Mouse (Mus musculus) left cerebral cortex, postnatal 25 days (tissue): ENCODE results near the gene Ush2a. TPM values are rescaled to one million over a fixed set of nuclear protein-coding genes. Genes with fewer than 3 reads are reported as not detected.

ENCODE experiments used
- DNase-seq, 2 experiments: peaks; one replicate each; pipeline ENCODE4 v3.0.0; 2022; ENCODE audit warnings: low spot score in 2 of 2, mixed read lengths in 1 of 2
- intact Hi-C: fragments of 180-260 bp; cut with DNase I; formaldehyde crosslinking; loops from one replicate; pipeline ENCODE4 v1.15.1; 2025
- total RNA-seq, 2 experiments: library from RNA; stranded (reverse); gene quantifications; 2 replicates each; pipeline ENCODE4 v1.2.3; 2021

The Ush2a gene
- total RNA-seq, 2 experiments from 2014 or later = 0.05 to 0.07 TPM

DNA sequence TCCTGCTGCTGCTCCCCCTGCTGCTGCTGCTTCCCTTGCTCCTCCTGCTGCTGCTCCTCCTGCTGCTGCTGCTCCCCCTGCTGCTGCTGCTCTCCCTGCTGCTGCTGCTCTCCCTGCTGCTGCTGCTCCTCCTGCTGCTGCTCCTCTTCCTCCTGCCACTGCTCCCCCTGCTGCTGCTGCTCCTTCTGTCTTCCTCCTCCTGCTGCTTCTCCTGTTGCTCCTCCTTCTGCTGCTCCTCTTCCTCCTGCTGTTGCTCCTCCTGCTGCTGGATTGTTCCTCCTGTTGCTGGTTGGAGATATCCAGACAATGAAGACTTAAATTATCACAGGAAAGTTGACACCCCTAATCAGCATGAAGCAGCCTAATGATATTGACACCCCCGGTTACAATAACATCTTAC lies 123.4 kb downstream of the Ush2a start:
- no peak for DNase-seq

DNA sequence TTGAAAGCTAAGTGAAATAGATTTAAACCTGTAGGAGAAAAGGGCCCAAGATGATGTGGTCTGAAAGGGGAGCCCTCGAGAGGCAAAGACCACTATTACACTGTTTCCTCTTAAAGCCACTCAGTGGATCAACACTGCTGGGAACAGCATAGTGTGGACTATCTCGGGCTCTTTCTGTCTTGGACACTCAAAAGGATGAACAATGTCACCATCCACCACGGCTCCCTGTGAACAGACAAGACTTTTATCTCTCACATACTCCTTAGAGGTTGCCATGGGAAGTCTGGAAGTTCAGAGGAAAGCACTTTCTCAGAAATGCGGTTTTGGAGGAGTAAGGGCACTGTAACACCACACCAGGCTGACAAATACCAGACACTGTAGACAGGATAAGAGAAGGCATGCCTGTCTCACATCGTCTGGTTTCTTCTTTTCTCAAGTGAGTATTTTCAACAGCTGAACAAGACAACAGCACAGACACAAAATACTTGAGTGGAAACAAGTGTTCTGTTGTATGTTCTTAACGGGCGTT lies 124.0 kb downstream of the Ush2a start:
- intact Hi-C loops = no loop called here
- DNase-seq = no peak

More for the DNA sequence above, 123.4 kb downstream of the Ush2a start:
- intact Hi-C loops = no loop called here

DNA sequence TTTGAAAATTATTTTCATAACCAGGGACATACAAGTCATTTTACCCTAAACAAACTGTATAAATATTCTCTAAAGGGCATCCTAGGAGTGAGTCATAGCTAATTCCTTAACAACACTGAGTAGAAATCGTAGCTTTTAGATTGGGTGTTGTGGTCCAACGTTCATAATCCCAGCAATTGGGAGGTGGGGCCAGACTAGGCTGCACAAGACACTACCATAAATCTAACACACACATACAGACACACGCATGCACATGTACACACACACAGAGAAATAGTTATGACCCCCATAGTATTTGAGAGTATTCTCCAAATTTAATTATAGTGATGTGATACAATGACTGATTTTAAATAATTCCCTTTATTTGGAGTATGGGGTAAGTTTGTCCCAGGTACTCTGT lies 125.5 kb downstream of the Ush2a start:
- no peak for DNase-seq
- intact Hi-C loops = no loop called here

DNA sequence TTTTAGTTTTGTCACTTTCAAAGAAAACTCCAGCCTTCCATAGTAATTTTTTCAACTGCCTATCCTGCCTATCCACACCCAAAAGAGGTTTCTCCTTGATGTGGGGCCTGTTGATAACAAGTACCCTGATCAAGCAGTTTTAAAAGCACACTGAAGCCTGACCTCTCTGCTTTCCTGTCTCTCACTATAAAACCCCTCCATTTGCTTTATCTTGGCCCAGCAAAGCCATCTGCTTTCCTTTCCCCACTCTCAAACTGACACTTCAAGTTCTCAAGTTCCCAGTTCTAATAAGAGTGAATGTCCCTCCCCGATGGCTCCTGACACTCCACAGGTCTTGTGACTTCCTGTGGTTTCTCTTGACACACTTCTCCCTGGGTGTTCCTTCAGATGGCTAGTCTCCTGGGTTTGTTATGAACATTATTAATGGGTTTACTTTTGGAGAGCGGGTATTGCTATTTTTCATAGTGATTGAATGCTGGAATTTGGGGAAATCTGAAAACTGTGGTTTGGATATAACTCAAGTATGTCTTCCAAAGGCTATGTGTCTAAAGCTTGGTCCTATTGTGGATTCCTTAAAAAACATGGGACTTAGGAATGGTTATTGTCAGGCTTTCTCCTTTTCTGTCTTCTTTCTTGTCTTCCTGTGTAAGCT lies 126.1 kb downstream of the Ush2a start:
- no peak for DNase-seq
- intact Hi-C loops = no loop called here

DNA sequence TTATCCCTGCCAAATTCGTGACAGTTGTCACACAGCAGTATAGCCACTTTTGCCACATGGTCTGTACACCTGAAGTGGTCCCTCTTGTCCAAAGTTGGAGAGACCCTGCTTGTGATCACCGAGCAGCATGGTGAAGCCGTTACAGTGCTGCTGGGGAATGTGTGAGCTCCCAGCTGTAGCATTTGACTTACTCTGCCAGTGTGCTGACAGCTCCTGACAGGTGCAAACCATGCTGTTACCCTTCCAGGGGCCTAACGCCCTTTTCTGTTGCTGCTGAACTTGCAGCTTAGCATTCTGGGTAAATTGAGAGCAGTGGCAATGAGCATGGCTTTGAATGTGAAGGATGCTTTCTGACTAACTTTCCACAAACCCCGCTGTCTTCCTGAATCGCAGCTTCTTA lies 128.3 kb downstream of the Ush2a start:
- intact Hi-C loops = no loop called here
- DNase-seq = peak in 1 of 2 experiments; percentile 3

DNA sequence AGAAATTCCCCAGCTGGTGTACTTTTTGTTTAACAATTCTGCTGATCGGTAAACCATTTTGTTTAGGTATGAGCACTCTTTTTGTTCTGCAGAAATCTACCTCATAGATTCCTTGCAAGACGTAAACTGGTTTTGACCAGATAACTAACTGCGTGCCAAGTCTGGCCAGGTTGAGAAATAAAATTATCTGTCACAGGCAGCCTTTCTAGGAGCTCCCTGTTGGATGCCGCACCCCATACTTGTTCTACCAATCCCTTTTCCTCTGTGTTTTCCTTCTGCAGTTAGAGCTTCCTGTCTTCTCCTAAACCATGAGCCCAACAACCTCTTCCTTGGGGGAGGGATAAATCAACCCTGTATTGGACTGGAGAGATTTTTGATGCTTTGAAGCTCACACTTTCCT lies 145.4 kb downstream of the Ush2a start:
- no peak for DNase-seq
- intact Hi-C loops = no loop called here

DNA sequence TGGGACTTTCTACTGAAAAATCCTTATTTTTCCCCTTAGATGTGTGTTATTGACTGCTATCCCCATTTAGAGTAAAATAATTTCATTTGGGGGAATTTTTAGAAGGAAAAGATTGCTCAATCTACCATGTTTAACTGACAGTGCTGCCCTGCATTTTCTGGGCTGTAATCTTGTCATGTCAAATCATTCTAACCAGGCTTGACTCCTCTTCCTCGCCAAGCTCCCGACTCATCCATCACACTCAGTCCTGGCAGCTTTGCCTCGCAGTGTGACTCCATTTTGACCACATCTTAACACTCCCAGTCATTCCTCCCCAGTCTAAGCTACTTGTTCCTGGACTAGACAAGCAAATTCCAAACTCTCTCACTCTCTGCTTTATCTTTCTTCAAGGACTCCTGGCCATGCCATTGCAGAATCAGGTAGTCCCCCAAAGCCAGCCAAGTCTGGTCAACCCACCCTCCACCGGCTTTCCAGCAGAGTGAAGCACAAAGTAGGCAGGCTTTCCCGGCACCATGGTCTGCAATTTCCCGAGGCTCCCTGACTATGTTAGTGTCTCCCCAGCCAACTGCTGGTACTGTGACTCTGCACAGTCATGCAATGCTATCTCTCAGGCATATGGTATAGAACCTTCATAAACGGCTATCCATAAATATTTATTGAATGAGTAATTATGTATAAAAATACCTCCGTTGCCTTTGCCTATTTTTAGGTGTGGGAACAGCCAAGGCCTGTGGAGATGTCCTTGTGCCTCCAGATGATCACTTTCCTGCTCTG lies 146.0 kb downstream of the Ush2a start:
- no peak for DNase-seq
- intact Hi-C loops = no loop called here

DNA sequence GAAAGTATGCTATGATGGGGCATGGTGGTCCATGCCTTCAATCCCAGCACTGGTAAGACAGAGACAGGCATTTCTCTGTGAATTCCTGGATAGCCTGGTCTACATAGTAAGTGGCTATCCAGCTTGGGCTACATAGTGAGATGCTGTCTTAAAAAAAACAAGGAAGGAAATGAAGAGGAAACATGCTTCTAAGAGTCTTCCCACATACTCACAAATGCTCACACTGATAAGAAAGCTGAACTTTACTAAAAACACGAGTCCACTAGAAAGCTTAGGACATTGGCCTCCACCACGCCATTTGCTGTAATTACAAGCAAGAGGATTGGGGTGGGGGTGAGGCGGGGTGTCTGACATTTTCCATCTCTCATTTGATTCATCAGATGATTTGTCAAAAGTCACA lies 148.7 kb downstream of the Ush2a start:
- no peak for DNase-seq
- intact Hi-C loops = no loop called here

DNA sequence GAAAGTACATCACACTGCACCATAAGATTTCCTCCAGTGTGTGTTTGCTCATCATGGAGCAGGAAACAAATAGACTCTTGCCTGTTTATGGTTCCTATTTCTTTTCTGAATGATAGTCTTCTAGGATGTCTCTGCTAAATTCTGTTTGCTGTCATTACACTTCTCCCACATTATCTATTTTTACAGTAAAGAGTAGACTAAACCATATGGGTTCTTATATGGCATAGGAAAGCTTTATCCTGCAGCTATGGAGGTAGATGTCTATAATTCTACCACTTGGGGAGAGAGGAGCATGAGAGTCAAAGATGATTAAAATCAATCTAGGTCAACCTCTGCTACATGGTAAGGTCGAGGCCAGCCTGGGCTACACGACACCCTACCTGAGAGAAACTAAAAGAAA lies 158.7 kb downstream of the Ush2a start:
- peak; percentile 3 to 44 for DNase-seq
- intact Hi-C loops = loop anchor here (10.0 kb wide), 1 partner anchor 196 kb away; no protein-coding TSS in a partner anchor

DNA sequence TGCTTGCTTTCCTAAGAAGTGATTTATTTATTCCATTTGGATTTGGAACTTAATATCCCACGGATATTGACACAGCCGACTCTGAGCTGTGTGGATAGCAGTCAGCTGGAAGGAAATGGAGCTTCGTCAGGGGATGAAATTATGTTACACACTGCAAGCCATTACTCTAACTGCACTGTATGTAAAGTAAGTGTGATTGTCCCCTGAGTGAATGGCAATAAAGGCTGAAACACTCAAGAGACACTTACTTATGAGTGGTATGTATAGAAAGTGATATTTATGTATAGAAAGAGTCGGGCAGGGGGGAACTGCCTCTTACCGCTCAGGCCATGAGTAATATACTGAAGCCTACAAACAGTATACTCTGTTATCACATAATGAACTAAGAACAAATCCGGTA lies 166.3 kb downstream of the Ush2a start:
- DNase-seq = no peak
- intact Hi-C loops = loop anchor here (10.0 kb wide), 1 partner anchor 203 kb away; no protein-coding TSS in a partner anchor

DNA sequence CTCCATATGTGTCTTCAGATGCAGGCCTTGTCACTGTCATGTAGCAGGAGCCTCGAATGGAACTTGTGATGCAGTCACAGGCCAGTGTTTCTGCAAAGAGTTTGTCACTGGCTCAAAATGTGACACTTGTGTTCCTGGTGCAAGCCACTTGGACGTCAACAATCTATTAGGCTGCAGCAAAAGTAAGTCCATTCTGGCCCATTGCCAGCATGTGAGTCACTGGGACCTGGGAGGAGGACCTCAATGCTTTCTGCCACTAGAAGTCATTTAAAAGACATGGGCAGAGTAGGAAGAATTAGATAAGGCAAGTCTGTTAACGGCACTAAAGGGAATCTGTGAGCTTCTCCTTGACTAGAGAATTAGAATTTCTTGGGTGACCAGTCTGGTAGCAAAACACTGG lies 168.9 kb downstream of the Ush2a start:
- intact Hi-C loops = no loop called here
- no peak for DNase-seq

DNA sequence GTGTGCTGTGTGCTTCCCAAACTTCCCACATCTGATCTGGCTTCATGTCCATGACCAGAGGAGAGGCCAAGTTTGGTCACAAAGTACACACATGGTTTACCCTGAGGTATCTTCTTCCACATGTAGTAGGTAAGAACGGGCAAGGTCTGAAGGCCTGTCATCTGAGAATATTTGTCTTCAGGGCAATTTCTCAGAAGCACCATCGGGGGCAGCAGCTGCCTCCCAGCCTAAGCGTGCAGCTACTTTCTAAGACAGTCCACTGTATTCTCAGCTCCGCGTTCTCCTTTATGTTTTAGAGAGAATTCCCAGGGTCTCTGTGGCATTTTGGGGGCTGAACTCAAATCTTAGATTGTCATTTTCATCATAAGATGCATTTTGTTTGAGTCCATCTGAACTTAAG lies 186.1 kb downstream of the Ush2a start:
- intact Hi-C loops = no loop called here
- no peak for DNase-seq

DNA sequence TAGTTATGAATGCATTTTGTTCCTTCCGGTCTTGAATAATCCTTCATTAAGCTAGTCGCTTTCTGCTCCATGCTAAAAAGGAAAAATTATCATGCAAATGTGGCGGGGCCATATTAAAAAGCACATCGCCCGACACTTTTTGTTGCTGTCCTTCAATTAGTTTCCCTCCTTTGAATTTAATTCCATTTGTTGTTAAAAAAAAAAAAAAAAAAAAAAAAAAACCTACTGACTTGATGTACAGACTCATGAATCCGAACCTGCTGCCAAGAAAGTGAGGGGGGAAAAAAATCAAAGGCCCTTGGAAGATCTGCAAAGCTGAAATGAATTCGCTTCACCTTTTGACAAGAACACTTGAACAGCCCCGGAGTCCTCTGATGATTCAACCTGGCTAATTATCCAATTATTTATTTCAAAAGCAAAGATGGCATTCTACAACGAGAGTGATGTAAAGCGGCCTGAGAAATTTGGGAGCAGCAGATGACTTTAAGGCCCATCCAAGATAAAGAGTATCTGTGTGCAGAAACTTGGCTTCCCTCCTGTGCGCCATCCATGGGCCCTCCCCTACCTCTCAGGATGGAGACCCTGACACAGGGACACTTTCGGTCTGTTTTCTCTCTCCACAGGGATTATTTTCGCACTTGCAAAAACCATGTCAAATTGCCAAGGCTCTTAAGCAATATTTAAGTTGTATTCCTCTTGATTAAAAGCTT lies 194.8 kb downstream of the Ush2a start:
- intact Hi-C loops = no loop called here
- no peak for DNase-seq

DNA sequence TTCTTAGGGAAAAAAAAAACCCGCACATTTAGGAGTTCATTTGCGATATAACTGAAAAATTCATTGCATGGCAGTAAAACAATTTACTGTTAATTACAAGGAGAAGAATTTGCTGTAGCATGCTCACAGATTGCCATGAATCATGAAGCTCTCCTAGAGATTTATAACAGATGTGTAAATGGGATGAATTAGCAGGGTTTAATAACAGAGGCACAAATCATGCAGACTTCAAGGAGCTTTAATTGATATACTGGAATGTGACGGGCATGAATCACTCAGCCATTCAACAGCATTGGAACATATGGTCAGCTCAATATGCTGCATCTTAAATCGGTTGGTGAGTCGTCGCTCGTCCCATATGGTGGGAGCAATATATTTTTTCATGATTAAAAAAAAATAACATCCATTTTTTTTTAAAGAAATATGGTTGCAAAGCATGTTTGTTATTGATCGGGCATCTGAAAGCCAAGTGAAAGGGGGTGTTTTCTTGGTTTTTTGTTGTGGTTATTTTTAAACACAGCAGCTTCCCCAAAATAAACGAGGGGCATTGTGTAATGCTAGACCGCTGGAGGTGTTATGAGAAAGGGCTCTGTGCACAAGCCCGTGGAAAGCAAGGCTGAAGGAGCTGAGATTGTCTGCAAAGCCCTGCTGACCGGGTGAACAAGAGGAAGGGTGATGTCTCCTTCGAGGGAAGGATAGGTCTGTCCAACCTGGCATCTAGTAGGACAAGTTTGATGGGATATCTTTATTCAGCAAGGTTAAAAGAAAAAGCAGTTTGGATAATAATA lies 195.6 kb downstream of the Ush2a start:
- peak; percentile 13 to 27 for DNase-seq

DNA sequence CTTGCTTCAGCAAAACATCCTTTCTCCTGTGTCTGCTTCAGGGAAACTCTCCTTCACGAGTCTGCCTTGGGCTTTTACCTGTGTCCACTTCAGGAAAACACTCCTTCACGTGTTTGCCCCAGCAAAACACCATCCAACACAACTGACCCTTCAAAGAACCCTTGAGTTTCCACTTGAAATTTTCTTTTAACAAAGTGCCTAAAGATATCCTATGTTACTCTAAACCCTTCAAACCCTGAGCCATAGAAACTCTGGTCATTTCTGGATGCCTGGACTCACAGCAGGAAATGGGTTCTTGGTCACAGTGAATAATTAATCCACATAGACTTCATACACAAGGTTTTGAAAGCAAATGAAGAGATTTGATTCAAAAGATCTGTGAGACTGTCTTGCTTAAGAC lies 199.4 kb downstream of the Ush2a start:
- intact Hi-C loops = no loop called here
- no peak for DNase-seq

More for the DNA sequence above, 195.6 kb downstream of the Ush2a start:
- intact Hi-C loops = no loop called here

DNA sequence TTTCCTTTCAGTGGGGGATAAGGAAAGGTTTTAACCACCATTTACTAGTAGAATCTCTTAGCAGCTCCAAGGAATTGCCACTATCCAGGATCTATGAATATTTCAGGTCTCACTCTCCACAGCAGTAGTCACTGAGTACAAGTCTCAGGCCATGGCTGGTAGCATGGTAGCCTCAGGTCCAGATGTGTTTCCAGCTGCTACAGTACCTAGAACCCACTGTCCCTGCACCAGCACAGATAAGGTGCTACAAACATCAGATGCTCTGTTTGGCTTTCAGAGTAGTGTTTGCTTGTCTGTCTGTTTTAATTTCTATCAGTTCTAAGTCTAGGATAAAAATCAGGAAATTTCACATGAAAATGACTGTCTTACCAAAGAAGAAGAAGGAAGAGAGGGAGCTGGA lies 202.8 kb downstream of the Ush2a start:
- intact Hi-C loops = no loop called here
- DNase-seq = no peak

DNA sequence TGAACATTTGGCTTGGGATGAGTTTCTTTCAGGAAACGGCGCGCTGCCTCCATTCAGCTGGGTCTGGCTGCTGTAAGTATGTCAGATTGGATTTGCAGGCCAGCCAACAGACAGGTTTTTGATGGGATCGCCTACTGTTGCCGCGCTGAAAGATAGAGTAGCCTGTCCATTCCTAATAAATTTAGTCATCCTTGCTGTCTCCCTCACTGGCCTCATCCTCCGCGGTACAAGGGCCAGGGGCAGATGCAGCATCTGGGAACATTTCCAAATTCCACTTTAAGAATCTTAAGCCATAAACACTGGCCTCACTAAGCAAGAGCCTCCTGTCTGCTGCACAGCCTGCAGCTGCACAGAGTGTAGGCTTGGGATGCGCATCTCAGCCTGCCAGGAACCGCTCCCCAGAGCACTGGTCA lies 206.6 kb downstream of the Ush2a start:
- DNase-seq = peak in 1 of 2 experiments; percentile 68
- intact Hi-C loops = no loop called here

DNA sequence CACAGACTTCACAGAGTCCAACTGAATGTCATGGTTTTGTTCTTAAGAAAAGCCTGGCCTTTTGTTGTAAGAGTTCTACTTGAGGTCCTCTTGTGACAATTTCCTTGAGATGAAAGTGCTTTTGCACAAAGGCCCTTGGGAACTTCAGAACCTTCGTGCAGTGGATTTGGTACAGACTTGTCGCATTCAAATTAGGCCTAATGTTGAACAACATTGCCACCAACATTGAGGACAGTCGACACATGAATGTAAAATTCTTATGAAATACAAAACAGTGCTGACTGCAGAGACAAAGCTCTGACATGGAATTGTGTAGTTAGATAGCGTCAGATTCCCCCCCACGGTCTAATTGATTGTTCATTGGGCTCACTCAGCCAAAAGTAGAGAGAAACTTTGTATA lies 243.1 kb downstream of the Ush2a start:
- intact Hi-C loops = no loop called here
- no peak for DNase-seq

DNA sequence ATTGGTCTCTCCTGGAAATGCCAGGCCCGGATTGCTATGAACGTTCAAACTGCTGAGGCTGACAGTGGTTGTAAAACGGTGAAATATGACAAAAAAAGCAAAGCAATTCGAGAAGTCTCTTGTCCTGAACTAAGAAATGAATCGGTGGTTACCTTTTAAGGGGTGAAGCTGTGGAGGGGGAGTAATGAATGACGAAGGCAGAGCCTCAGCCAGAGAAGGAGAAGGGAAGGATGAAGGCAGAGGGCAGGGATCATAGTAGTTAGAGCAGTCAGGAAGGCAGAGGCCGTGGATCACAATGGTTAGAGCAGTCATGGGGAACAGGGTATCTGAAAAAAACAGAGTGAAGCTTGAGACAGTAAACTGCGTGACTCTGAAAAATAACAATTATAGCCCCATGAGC lies 257.0 kb downstream of the Ush2a start:
- DNase-seq = no peak
- intact Hi-C loops = no loop called here

DNA sequence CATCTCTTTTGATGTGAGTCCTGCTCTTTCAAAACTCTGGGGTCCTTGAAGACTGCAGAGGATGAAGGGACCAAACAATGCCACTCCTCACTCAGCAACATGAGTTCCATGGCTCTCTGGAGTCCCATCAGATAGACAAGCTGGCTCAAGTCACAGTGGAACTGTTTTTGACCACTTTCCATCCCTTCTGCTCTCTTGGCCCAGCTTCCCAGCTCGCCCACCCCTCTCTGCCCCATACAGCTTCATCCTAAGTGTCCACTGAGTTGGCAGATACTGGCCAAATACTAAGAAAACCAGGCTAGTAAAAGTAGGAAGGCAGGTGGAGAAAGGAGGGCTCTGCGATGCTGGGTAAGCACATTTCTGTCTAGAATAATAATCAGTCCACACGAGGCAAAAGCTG lies 265.6 kb downstream of the Ush2a start:
- intact Hi-C loops = no loop called here
- DNase-seq = no peak
